Mouse (Mus musculus): ENCODE results near the gene Rassf7.

DNA sequence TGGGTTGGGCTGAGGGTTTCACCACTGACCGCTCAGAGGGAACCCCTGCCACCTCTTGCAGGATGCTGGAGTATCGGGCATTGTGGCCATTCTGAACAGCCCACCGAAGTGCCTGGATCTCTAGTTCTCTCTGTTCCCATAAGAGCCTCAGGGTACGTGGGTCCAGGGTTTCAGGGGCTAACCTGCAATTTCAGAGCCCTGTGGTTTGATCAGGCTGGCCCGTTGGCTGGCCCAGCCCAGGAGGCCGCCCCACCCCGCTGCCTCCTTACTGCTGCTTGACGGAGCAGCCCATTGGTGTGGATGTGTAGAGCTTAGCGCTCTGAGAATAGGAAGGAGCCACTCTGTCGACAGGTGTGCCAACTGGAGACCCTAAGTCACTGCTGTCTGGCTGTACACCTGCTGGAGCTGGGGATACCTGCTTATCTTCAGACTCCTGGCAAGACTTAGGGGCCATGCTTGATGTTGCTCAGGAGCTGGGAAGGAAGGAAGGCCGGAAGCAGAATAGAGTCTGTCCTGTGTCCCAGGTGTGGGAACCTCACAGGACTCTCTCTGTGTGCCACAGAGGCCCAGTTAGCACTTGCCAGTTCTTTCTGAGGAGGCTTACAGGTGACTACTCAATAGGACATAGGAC lies 1.9 kb upstream of the Rassf7 start, which contains the start of gene Lmntd2:
- TF ChIP-seq TCF12 (IDR thresholded peaks at IDR 0.05; ENCODE audit: insufficient read depth, poor library complexity, severe bottlenecking) (no peak), POLR2A (IDR thresholded peaks at IDR 0.05; ENCODE audit: insufficient read length, low read depth) (no peak), E2F4 (IDR thresholded peaks at IDR 0.05; ENCODE audit: insufficient read depth) (no peak), USF1 (IDR thresholded peaks at IDR 0.05; ENCODE audit: low read depth) (no peak), MYOD1 (IDR thresholded peaks at IDR 0.05; ENCODE audit: control insufficient read depth in 1 of 3, insufficient read length in 2 of 3, low read depth in 2 of 3) (no peak)
